Comparison of ENCODE assay signal across 8 mouse cellular contexts in the genomic region with DNA sequence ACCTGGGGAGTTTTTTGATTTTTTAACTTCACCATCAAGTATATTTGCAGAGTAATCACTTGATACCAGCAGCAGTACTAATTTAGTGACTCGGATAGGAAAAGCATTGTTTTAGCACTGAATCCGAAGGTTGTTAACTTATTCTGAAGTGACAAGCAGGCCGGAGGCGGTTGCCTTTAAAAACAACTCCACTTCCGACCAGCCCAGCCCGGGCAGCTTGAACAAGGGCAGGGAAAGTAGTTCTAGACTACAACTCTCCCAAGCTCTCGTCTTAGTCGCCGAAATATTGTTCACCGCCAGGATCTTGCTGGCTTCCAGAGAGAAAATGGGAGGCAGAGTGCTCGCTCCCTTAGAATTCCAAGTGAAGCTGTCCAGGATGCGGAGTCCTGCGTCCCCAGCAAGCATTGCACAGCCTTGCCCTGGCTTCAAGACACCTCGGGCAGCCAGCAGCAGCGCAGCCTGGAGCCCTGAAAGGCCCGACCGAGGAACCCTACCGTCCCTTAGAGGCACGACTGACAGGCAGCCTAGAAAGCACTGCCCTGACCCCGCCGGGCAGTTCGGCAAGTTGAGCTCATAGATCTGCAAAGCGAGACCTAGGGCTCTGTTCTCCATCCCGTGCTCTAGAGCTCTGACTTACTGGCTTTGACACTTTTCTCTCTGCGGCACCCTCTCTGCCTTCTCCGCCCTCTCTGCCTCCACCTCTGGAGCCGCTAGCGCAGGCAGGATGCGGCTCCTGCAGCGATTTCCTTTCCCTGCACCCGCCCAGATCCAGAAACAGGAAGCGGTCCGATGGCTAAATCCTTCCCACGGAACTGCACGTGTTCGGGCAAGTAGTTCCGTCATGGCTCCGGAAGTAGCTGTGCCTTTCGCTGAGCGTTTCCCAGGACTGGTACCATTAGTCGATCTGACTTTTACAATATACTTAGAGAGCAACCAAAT. TPM values are rescaled to one million over a fixed set of nuclear protein-coding genes. Genes with fewer than 3 reads are reported as not detected.
A peak's percentile ranks its signal among the peaks of the same experiment; 100 is the strongest.
DNase-seq lines count a peak whose midpoint lies in the region; ATAC-seq and TF ChIP-seq lines count a peak whose summit lies in the region.

A gene (minus strand): TSS at position 786 of the 939 bp plus-strand sequence.

- ATAC-seq in embryonic facial prominence, embryonic 14.5 days (ENCODE audit: low read depth) = peak; percentile 98
- ATAC-seq in limb, embryonic 13.5 days (ENCODE audit: low FRiP score, low read depth) = peak; percentile 95
- ATAC-seq in midbrain, embryonic 16.5 days = peak; percentile 98

- H3K9ac ChIP-seq in embryonic facial prominence, embryonic 14.5 days (ENCODE audit: low read depth, low read length) = peak within 1 kb of the TSS; percentile 78
- peak within 1 kb of the TSS; percentile 74 for H3K9ac ChIP-seq in heart, adult 2 months (ENCODE audit: low read depth, low read length)
- H3K9ac ChIP-seq in limb, embryonic 13.5 days = peak within 1 kb of the TSS; percentile 93
- peak within 1 kb of the TSS; percentile 92 for H3K9ac ChIP-seq in midbrain, embryonic 16.5 days (ENCODE audit: low read depth, low read length)

- H3K27ac ChIP-seq in embryonic facial prominence, embryonic 14.5 days (replicated peaks; ENCODE audit: low read depth, low read length) = peak within 1 kb of the TSS; percentile 83
- peak within 1 kb of the TSS; percentile 84 for H3K27ac ChIP-seq in heart, adult 2 months
- peak within 1 kb of the TSS; percentile 86 for H3K27ac ChIP-seq in limb, embryonic 13.5 days
- H3K27ac ChIP-seq in midbrain, embryonic 16.5 days (ENCODE audit: low read length) = peak within 1 kb of the TSS; percentile 86

- peak; percentile 25; the same call in 1 of the 2 replicates for TF ChIP-seq CTCF in heart, adult 2 months (IDR thresholded peaks at IDR 0.05)

- H3K4me3 ChIP-seq in embryonic facial prominence, embryonic 14.5 days (ENCODE audit: low read depth, low read length) = peak within 1 kb of the TSS; percentile 77
- H3K4me3 ChIP-seq in heart, adult 2 months = peak within 1 kb of the TSS; percentile 73
- H3K4me3 ChIP-seq in limb, embryonic 13.5 days = peak within 1 kb of the TSS; percentile 94
- H3K4me3 ChIP-seq in midbrain, embryonic 16.5 days (ENCODE audit: low read depth, low read length) = peak within 1 kb of the TSS; percentile 94

- H3K27me3 ChIP-seq in embryonic facial prominence, embryonic 14.5 days (replicated peaks; ENCODE audit: control insufficient read depth, insufficient read depth, low read length) = no peaks in the 10 kb centered on the region
- no peaks in the 10 kb centered on the region for H3K27me3 ChIP-seq in heart, adult 2 months (ENCODE audit: control insufficient read depth, insufficient read depth, low read length)
- H3K27me3 ChIP-seq in limb, embryonic 13.5 days = no peaks in the 10 kb centered on the region
- H3K27me3 ChIP-seq in midbrain, embryonic 16.5 days (ENCODE audit: control insufficient read depth, insufficient read depth, low read depth, low read length) = no peaks in the 10 kb centered on the region

- H3K9me3 ChIP-seq in embryonic facial prominence, embryonic 14.5 days (ENCODE audit: control insufficient read depth, low read length) = no peaks in the 10 kb centered on the region
- H3K9me3 ChIP-seq in limb, embryonic 13.5 days = no peaks in the 10 kb centered on the region
- H3K9me3 ChIP-seq in midbrain, embryonic 16.5 days (replicated peaks; ENCODE audit: control insufficient read depth, low read length, poor library complexity, severe bottlenecking) = no peaks in the 10 kb centered on the region

- peak within 1 kb of the TSS; percentile 74 for H3K4me2 ChIP-seq in embryonic facial prominence, embryonic 14.5 days (ENCODE audit: low read depth, low read length)
- H3K4me2 ChIP-seq in limb, embryonic 13.5 days (replicated peaks) = peak within 1 kb of the TSS; percentile 87
- peak within 1 kb of the TSS; percentile 81 for H3K4me2 ChIP-seq in midbrain, embryonic 16.5 days (ENCODE audit: low read length)

- H3K4me1 ChIP-seq in embryonic facial prominence, embryonic 14.5 days (ENCODE audit: control insufficient read depth, insufficient read depth, low read length) = 0 out of 2 replicates have a peak, but pooled peaks cover 6% of the 10 kb centered on the region
- H3K4me1 ChIP-seq in heart, adult 2 months (ENCODE audit: control insufficient read depth, insufficient read depth, low read length) = peaks cover 2% of the 10 kb centered on the region
- H3K4me1 ChIP-seq in limb, embryonic 13.5 days = peaks cover 10% of the 10 kb centered on the region
- H3K4me1 ChIP-seq in midbrain, embryonic 16.5 days (ENCODE audit: control insufficient read depth, insufficient read depth, low read length) = peaks cover 17% of the 10 kb centered on the region

- TF ChIP-seq POLR2A in heart, adult 2 months (IDR thresholded peaks at IDR 0.05; ENCODE audit: insufficient read depth, low read depth, low read length) = peak; percentile 93

- 1% methylated on average over 40 of the region's 41 CpGs for WGBS in embryonic facial prominence, embryonic 14.5 days
- under 1% methylated on average over 41 of the region's 41 CpGs for WGBS in heart, adult 2 months
- 2% methylated on average over 41 of the region's 41 CpGs for WGBS in limb, embryonic 13.5 days
- 2% methylated on average over 41 of the region's 41 CpGs for WGBS in midbrain, embryonic 16.5 days

- peaks cover 6% of the 10 kb centered on the region; the same call in 1 of the 2 replicates for H3K79me2 ChIP-seq in heart, adult 2 months (replicated peaks; ENCODE audit: control insufficient read depth, insufficient read depth, low read length)

- DNase-seq in 3T3-L1 (ENCODE audit: low read depth, low spot score) = peak; percentile 97
- peak; percentile 83 to 87 for DNase-seq in adrenal gland, postnatal 4 days (ENCODE audit: low spot score in 2 of 2)
- DNase-seq in embryonic facial prominence, embryonic 14.5 days (ENCODE audit: low spot score) = peak; percentile 96
- peak; percentile 92 to 96 for DNase-seq in heart, adult 2 months
- DNase-seq in kidney, adult 8-10 months = peak; percentile 93 to 97
- DNase-seq in spleen, postnatal 10 days (ENCODE audit: low spot score in 2 of 2) = peak; percentile 91 to 93

- peaks cover 9% of the 10 kb centered on the region; the same call in 1 of the 2 replicates for H3K36me3 ChIP-seq in embryonic facial prominence, embryonic 14.5 days (ENCODE audit: control insufficient read depth, insufficient read depth, low read length)
- H3K36me3 ChIP-seq in heart, adult 2 months (ENCODE audit: control insufficient read depth, insufficient read depth, low read length) = peaks cover 6% of the 10 kb centered on the region; the same call in 1 of the 2 replicates
- H3K36me3 ChIP-seq in limb, embryonic 13.5 days = peaks cover 6% of the 10 kb centered on the region
- 0 out of 2 replicates have a peak, but pooled peaks cover 3% of the 10 kb centered on the region for H3K36me3 ChIP-seq in midbrain, embryonic 16.5 days (ENCODE audit: control insufficient read depth, insufficient read depth, low read length)

- peak; percentile 77 for TF ChIP-seq EP300 in heart, adult 2 months (IDR thresholded peaks at IDR 0.05; ENCODE audit: insufficient read depth, low read depth, low read length)

- intact Hi-C loops in heart, adult 2 months (cut with DNase I) = loop anchor here (2.0 to 10.0 kb wide), 4 partner anchors 60 to 916 kb away; a partner anchor contains a TSS

RNA-seq across cellular contexts. Expression of the gene that starts here (rescaled TPM):
- total RNA-seq in adrenal gland, postnatal 4 days (2021) = 10 to 100 TPM; 22.2 to 22.3 TPM
- 18.2 and 21.9 TPM in 2 replicates for polyA plus RNA-seq in embryonic facial prominence, embryonic 14.5 days (2014; fragmentation: Nextera tagmentation; extraction: Ambion mirVana)
- 10 to 100 TPM in 1 of 2 experiments, 1 to 10 TPM in 1; 10.0 to 10.6 TPM for total RNA-seq in heart, adult 2 months (2021)
- polyA plus RNA-seq in heart, adult 2 months (2012; rRNA removed) = 7.3 and 9.8 TPM in 2 replicates
- 17.1 and 17.3 TPM in 2 replicates for polyA plus RNA-seq in limb, embryonic 13.5 days (2015; fragmentation: Nextera tagmentation; extraction: Ambion mirVana)
- 19.6 and 19.8 TPM in 2 replicates for polyA plus RNA-seq in midbrain, embryonic 16.5 days (2015; fragmentation: Nextera tagmentation; extraction: Ambion mirVana)

Comparison
In these comparisons a context has a peak if more than half of its experiments do, and no peak if none do; other contexts are left out.
1. Peak in every context shown above with its lines: DNase-seq, ATAC-seq, H3K4me3 ChIP-seq and H3K27ac ChIP-seq.